Mouse (Mus musculus): ENCODE results near the gene Folr2.

DNA sequence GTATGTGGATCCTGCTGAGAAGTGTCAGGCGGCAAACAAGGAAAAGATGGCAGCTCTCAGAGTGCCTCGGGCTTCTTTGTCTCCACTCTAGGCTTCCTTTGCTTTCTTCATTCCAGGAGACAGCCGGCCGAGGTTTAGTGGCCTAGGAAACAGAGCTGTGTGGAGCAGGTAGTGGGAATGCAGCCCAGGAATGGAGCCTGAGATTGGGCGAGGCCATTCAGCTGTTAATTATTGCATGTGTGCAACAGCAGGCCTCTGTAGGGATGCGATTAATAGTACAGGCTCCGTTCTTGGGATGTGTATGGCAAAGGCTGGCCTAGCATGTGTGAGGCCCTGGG is 12.1 kb upstream of the Folr2 start:
- TF ChIP-seq CTCF (IDR thresholded peaks at IDR 0.05; ENCODE audit: borderline replicate concordance, control insufficient read depth, extremely low read depth, insufficient read depth, low read length, poor library complexity) (no peak), POLR2A (IDR thresholded peaks at IDR 0.05; ENCODE audit: control insufficient read depth, extremely low read depth, insufficient read depth, low read length, poor library complexity) (no peak)
